Mouse (Mus musculus) c-Kit-positive CD71-positive TER-119-negative erythroid progenitor cells, embryonic 14.5 days (primary cell): ENCODE results near the gene Pacsin1.

ENCODE experiments used
- DNase-seq: peaks from one replicate; pipeline ENCODE4 v3.0.0-alpha.2; 2013; ENCODE audit warnings: low read depth

Pacsin1 gene

DNA sequence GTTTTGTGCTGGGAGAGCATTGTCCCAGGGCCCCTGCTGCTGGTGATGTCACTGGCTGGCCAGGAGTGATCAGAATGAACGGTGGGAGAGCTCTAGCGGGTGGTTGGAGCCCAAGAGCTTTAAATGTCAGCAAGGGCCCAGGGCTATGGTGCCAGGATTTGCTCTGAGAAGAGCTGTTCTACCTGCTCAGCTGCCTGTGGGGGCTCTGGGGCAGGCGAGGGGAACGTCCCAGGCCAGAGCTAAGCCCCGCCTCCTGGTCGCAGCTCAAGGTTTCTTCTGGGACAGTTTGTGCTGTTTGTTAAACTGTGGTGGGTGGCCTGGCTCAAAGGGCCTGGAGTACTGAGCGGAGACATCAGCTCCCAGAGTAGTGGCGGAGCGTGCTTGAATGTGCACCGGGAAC, 70.1 kb downstream of the Pacsin1 start:
- DNase-seq: no peak

DNA sequence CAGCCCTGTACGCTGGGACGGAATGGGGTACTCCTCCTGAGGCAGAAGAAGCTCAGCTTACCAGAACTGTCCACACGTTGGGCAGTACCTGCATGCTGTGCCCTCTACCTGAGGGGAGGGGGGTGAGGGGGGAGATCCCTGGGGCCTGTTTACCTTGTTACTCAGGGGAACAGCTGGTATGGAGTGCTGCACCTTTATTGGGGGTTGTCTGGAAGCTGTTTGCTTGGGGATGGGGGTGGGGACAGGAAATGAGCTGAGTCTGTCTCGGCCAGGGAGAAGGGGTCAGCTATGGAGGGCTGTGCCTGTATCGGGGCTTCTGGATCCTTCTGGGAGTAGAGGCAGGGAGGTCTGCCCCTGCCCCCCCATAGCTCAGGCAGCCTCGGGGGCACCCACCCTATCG, 71.2 kb downstream of the Pacsin1 start:
- no peak for DNase-seq

DNA sequence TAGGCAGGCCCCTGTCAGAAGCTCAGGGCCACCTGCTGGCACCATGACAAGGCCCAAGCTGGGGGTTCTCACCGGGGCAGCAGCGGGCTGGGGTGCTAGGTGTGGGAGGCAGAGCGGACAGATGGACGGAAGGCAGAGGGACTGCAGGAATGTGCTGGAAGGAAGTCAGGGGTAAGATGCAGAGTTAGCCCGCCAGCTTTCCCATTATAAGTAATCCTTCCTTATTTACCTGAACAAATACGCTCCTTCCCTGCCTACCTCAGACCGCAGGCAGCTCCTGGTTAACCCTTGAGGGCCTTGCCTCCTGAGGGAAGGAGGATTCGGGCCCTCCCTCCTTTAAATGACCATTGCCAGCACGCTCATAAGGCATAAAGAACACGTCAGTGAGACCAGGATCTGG, 73.5 kb downstream of the Pacsin1 start, which contains the start of gene Spdef:
Gene Spdef, minus strand, starts transcription at position 186 of the 400 bp plus-strand sequence.
- no peak for DNase-seq

DNA sequence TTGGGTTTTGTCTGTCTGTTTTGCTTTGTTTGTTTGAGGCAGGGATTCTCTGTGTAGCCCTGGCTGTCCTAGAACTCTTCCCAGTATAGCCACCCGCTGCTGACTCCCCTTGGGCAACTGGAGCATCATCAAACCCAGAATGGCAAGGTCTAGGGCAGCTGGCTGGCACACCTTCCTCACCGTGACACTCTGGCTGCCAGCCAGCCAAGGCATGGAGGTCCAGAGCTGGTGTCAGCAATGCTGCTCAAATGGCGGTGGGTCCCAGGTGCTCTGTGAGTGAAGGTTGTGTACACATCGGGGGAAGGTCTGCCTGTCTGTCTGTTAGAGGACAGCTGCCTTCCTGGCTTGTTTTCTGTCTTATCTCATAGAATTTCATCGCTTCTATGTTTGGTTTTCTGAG, 76.8 kb downstream of the Pacsin1 start:
- no peak for DNase-seq

DNA sequence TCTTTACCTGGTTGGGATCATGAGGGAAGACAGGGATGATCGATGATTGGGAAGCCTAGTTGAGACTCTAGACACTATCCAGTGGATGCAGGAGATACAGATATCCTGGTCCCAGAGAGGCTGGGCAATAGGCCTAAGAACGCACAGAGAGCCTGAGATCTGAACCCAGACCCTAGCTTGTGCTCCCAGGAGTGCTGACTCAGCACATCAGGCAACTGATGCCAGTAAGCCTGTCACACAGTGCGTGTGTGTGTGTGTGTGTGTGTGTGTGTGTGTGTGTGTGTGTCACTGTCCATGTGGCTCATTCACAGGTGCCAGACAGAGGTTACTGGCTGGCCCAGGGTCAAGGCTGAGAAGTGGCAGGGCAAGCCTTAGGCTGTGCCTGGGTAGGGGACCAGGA, 77.4 kb downstream of the Pacsin1 start:
- DNase-seq: no peak

DNA sequence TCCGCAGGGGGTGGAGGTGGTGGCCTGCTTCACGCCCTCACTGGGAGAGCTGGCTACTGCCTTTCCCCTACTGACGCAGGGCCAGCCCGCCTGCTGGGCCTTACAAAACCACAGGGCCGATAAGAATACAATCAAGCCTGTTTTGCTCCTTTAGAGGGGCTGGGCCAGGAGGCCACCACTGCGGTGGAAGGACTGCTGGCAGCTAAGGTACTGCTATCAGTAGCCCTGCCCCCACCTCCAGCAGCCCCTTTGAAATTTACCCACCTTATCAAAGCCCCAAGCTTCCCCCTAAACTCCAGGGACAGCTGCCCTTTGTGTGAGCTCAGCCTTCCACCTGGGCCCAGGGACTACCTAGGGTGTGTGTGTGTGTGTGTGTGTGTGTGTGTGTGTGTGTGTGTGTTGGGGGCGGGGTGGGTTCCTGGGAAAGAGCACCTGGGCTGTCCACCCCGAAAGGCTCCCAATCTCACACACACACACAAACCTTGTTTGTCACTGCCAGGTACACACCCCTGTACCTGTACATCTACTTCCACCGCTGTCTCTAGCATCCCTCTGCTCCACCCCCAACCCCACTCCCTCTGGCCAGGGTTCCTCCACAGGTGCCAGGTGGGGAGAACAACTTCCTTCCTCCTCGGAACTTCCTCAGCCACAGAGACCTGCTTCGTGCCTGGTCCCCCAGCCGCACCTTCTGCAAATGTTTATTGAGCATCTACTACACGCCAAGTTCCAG, 79.2 kb downstream of the Pacsin1 start:
- DNase-seq: peak; percentile 8

DNA sequence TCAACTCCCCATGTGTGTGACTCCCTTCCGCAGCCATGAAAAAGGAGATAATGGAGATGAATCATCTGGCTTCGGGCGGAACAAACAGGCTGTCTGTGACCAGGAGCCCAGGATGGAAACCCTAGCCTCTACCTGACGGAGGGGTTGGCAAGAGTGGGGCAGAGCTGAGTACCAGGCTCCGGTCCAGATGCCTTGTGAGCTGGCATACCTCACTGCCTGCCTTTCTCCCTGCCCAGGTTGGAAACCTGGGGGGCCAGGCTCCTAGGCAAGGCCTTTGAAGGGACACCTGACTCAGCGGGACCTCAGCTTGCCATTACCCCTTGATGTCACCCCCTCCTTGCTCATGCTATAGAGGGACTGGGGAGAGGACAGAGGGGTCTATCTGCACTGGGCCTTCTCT, 85.7 kb downstream of the Pacsin1 start:
- no peak for DNase-seq

DNA sequence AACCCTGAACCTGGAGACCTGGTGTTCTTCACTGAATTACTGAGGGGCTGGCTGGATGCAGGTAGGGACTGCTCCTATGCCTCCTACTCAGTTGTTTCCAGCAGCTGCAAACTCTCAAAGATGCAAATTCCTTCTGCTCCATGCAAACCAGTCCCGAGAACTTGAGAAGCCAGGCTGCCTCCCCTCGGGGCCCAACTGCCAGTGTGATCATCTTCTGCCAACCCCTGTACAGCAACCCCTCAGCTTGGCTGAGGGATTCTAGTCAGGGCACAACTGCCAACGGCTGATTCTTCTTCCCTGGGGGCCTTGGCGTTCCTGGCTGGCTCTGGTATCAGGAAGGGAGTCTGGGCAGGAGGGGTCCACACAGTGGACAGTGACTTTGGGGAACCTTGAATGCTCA, 91.1 kb downstream of the Pacsin1 start:
- no peak for DNase-seq

DNA sequence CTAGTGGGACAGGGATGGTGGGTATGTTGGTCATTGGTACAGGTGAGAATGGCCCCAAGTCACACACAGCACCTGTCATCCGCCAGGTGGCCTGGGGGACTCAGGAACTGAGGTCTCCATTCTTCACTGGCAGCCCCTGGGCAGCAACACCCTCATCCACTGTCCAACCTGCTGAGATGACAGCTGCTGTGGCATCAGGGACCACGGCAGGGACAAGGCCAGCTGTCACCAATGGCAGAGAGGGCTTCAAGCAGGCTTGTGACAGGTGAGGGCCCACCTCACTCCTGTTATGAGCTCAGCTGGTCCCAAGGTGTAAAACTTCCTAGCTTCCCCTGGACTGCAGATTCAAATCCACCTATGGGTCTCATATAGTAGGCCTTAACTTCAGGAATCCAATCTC, 92.8 kb downstream of the Pacsin1 start:
- DNase-seq: no peak

DNA sequence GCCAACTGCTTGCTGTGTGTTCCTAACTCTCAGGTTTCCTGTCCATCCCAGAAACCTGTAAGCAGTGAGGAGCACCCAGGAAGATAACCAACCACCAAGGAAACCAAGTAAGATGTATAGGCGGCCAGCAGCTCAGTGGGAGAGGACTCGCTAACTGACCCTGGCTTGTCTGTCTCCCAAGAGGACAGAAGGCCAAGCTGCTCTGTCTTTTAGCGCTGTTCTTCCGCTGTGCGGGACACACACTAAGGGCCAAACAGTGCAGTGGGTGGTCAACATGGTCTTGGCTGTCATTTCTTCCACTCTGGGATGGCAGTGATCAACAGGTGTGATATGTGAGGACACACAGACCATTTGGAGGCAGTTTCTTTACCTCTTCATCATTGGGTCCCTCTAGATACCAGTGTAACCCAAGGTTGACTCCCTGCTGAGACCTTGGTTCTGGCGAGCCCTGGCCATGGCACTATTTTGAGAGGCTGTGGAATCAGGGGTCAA, 95.2 kb downstream of the Pacsin1 start:
- DNase-seq: no peak

DNA sequence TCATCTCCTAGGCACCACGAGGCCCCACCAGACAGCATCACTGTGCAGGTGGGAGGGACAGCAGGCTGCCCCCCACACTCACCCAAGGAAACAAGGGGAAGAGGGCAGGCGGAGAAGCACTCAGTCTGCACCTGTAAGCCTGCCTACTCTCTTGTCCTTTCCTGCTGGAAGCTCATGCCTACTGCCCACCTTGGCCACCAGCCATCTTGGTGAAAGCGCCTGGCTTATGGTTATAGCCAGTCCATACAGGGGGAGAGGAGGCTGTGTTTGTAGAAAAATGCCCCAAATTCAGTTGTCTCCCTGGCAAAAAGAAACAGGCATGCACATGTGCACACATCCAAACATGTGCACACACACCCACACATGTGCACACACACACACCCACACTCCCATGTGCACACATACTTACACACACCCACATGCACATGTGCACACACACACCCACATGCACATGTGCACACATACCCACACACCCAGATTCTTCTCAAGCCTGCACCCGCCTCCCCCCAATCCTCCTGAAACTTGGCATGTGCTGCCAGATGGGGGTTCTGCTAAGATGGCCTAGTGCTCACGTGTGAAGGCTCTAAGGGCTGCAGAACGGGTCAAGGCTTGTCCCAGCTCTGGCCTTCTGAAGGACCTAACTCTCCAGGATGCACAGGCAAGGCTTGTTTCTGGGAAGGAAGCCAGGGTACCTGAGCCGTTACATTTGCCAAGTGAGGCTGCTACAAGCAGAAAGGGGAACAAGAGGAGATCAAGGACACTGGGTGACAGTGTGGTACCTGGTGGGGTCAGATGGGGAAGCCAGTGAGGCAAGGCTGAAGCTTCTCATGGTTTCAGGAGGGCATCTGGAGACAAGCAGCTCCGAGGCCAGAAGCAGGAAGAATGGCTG, 96.2 kb downstream of the Pacsin1 start:
- DNase-seq: no peak

DNA sequence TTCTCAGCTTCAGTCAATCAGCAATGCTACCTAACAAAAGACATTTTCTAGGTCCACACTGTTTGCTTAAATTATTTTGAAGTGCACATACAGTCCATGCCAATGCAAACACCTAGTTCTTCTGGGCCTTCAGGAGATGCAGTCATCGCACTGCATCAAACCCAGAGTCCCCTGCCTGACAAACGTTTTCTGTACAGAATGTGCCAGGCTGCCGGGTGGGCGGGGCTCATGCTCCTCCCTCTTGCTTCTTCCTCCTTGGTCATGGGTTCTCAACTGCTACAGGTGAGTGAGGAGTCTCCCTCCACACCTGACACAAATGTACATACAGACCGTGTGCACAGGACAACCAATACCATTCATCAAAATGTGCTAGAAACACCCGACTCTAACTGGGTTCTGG, 104.9 kb downstream of the Pacsin1 start:
- no peak for DNase-seq
